Mouse (Mus musculus) forebrain, embryonic 16.5 days (tissue): Measurements from ENCODE around the gene Ubtd2. TPM values are rescaled to one million over a fixed set of nuclear protein-coding genes. Genes with fewer than 3 reads are reported as not detected.

Experiments used
- ATAC-seq: fragments of 200-750 bp; cut with Nextera tagmentation; 2 replicates; pipeline ENCODE4 v1.8.0; 2017; ENCODE audit warnings: mild to moderate bottlenecking, moderate library complexity
- H3K27ac ChIP-seq: fragments of 300-500 bp; sonication (generic); 2 replicates; pipeline ENCODE4 v1.5.1; 2014; ENCODE audit warnings: low read length, control low read depth
- H3K27me3 ChIP-seq: fragments of 300-500 bp; sonication (generic); replicated peaks from 2 replicates; pipeline ENCODE4 v1.6.1; 2014; ENCODE audit warnings: low read length; ENCODE audit not compliant: control insufficient read depth, insufficient read depth
- H3K36me3 ChIP-seq: fragments of 300-500 bp; sonication (generic); 2 replicates; pipeline ENCODE4 v1.6.1; 2014; ENCODE audit not compliant: control insufficient read depth, insufficient read depth
- H3K4me1 ChIP-seq: fragments of 300-500 bp; sonication (generic); replicated peaks from 2 replicates; pipeline ENCODE4 v1.6.1; 2014; ENCODE audit warnings: low read length; ENCODE audit not compliant: control insufficient read depth, insufficient read depth
- H3K4me2 ChIP-seq: fragments of 300-500 bp; sonication (generic); 2 replicates; pipeline ENCODE4 v1.6.1; 2014; ENCODE audit warnings: mild to moderate bottlenecking, low read length, control low read depth
- H3K4me3 ChIP-seq: fragments of 300-500 bp; sonication (generic); replicated peaks from 2 replicates; pipeline ENCODE4 v1.5.1; 2014; ENCODE audit warnings: mild to moderate bottlenecking, low read length, control low read depth
- H3K9ac ChIP-seq: fragments of 300-500 bp; sonication (generic); replicated peaks from 2 replicates; pipeline ENCODE4 v1.6.1; 2014; ENCODE audit warnings: low read depth, low read length, control low read depth
- H3K9me3 ChIP-seq: fragments of 300-500 bp; sonication (generic); 2 replicates; pipeline ENCODE4 v1.6.1; 2016; ENCODE audit warnings: low read length; ENCODE audit not compliant: control insufficient read depth
- WGBS: fragments of 180-500 bp; shearing (Covaris S2); extraction: QIAGEN DNeasy Blood & Tissue Kit; methylation state at CpG from one replicate; pipeline ENCODE4 v1.1.7; 2014; 5-methylcytosine and 5-hydroxymethylcytosine counted together
- polyA plus RNA-seq: library from polyadenylated mRNA; unstranded; fragments of >200 nt; fragmentation: Nextera tagmentation; extraction: Ambion mirVana; gene quantifications from 2 replicates; pipeline ENCODE4 v1.2.1, GENCODE M21; 2015

Gene Ubtd2
- polyA plus RNA-seq, 1 experiment from 2014 or later, result 60.2 TPM

DNA sequence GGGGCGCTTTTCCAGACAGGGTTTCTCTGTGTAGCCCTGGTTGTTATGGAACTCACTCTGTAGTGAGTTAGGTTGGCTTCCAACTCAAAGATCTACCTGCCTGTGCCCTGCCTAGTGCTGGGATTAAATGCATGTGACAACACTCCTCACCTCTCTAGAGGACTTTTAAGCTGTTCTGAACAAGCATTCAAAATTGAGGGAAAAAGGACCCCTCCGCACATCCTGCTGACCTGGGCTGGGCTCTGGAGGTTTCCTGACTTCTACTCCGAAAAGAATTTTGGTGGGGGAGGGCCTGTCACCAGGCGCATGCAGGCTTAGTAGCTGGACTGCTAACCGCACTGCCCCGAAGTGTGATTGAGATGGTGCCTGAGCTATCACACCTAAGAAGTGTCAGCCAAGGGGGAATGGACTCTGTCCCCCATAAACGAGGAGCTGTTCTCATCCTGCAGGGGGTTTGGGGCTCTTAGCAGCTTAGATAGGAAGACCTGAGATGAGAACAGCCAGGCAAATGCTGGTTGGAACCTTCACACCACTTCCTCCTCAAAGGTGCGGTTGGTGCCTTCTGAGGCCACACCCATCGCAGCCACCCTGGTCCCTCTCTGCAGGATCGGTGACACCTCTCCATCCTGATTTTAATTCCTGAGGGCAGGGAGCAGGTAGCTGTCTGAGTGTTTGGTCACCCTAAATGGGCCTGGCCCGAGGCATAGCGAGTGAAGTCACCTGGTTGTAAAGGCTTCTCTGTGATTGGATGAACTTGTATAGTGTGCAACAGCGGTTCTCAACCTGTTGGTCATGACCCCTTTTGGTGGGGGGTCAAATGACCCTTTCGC is 98.4 kb downstream of the Ubtd2 start:
- Histone ChIP-seq H3K27me3 (no peaks in the 10 kb centered on the region), H3K27ac (no peak overlapping the region), H3K4me1 (peaks cover 14% of the 10 kb centered on the region), H3K9ac (no peak overlapping the region), H3K9me3 (no peaks in the 10 kb centered on the region), H3K4me2 (no peak overlapping the region), H3K4me3 (no peak overlapping the region), H3K36me3 (no peaks in the 10 kb centered on the region)
- ATAC-seq, result no peak
- 81% methylated on average over 14 of the region's 14 CpGs for WGBS

DNA sequence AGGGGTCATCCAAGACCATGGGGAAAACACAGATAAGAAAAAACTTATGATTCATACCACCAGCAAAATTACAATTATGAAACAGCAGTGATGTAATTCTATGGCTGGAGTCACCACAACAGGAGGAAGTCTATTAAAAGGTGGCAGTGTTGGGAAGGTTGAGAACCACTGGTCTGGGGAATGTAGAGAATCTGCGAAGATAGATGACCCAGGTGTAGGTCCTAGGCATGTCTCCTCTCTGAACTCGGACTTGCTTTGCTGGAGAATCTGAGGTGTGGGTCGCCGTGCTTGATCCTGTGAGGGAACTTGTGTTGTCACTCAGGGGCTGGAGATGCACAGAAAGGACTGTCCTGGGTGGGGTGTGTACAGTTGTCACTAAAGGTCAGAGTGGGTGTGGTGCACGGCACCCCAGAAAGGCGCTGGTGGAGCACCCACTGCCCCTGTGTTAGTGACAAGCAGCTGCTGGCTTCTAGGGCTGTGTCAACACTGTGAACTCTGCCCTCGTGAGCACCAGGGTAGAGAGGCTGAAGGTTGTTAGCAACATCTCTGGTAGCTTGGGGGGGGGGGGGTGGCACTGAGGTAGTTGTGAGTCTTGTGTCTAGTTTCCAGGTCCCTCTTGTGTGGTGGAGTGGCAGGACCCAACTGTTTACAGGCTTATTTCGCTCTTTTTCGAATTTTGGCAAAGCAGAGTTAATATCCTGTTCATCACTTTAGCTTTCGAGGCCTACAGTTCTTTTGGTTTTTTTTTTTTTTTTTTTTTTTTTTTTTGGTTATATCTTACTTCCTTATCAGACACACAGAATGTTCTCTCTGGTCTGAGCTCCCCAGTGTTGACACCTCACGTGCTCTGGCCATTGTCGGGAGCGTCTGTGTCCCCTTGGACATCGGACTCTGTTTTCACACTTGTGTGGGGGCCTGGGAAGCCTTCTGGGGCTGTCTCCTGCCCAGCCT is 99.2 kb downstream of the Ubtd2 start:
- no peaks in the 10 kb centered on the region for H3K9me3 ChIP-seq
- H3K36me3 ChIP-seq, result no peaks in the 10 kb centered on the region
- no peak overlapping the region for H3K4me3 ChIP-seq
- WGBS, result 92% methylated on average over 14 of the region's 14 CpGs
- H3K9ac ChIP-seq, result no peak overlapping the region
- ATAC-seq, result no peak
- no peak overlapping the region for H3K4me2 ChIP-seq
- H3K4me1 ChIP-seq, result peaks cover 14% of the 10 kb centered on the region
- H3K27ac ChIP-seq, result no peak overlapping the region
- no peaks in the 10 kb centered on the region for H3K27me3 ChIP-seq

DNA sequence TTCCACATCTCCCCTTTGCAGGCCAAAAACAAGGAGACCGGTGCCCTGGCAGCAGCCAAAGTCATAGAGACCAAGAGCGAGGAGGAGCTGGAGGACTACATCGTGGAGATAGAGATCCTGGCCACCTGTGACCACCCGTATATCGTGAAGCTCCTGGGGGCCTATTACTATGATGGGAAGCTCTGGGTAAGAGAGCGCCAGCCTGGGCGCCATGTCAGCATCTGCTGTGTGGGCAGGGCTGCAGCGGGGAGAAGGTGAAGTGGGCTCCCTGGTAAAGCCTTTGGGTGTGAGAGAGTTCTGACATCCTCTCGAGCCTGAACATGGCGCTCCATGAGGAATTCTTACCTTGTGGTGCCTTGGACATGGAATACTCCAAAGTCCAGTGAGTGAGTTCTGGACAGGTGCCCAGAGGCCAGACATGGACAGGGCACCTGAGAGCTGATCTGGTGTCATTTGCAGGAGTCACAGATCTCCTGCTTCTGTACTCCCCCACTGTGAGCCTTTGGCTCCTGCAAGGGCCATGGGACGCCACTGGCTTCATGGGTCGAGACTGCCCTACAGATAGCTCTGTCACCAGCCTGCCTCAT is 100.0 kb downstream of the Ubtd2 start:
- Histone ChIP-seq H3K4me2 (no peak overlapping the region), H3K36me3 (no peaks in the 10 kb centered on the region), H3K27me3 (no peaks in the 10 kb centered on the region), H3K27ac (no peak overlapping the region), H3K9me3 (no peaks in the 10 kb centered on the region), H3K9ac (no peak overlapping the region), H3K4me3 (no peak overlapping the region), H3K4me1 (peaks cover 14% of the 10 kb centered on the region)
- ATAC-seq, result no peak
- WGBS, result 93% methylated on average over 12 of the region's 12 CpGs

DNA sequence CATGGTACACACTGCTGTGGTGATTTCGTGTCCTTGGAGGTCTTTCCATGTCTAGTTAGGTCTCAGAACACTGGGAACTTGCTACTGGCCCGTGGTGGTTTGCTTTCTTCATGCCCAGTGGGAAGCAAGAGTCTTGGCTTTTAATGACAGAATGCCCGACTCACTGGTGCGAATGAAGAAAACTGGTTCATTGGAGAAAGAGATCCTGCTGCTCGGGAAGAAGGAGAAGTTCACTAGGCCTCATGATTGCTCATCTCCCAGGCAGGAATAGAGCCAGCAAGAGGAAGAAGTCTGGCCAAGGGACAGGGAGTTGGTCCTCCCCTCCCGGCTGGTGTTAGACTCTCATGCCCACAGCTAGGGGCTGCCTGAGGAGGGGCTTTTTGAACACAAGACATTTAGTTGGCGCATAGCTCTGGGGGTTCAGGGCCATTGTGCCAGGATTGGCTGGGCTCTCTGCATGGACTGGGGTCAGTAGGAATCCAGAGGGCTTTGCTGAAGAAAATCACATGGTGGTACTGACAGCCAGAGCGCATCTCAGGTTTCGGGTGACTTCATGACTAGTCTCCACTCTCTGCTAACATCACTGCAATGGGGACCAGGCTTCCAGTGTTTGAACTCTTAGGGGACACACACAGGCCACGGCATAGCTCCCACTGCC is 101.3 kb downstream of the Ubtd2 start:
- Histone ChIP-seq H3K9me3 (no peaks in the 10 kb centered on the region), H3K4me1 (peaks cover 12% of the 10 kb centered on the region), H3K4me2 (no peak overlapping the region), H3K4me3 (no peak overlapping the region), H3K9ac (no peak overlapping the region), H3K27ac (no peak overlapping the region), H3K36me3 (no peaks in the 10 kb centered on the region), H3K27me3 (no peaks in the 10 kb centered on the region)
- 71% methylated on average over 10 of the region's 10 CpGs for WGBS
- no peak for ATAC-seq

DNA sequence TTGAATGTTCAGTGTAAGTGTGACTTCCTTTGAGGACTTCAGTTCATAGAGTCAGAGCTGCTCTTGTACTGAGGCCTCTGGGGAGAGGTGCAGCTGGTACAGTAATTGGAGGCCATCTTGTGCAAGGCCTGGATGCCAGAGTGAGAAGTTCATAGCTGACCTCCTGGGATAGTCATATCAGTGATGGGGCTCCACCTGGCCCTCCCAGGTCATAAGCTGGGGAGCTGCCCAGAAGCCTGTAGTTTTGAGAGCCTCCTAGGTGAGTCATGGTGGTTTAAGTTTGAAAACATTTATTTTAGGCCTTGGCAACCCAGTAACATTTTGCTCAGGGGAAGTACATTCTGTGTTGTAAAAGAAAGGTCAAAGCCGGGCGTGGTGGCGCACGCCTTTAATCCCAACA is 102.9 kb downstream of the Ubtd2 start:
- Histone ChIP-seq H3K4me3 (no peak overlapping the region), H3K4me1 (no peaks in the 10 kb centered on the region), H3K36me3 (no peaks in the 10 kb centered on the region), H3K9me3 (no peaks in the 10 kb centered on the region), H3K27me3 (no peaks in the 10 kb centered on the region), H3K9ac (no peak overlapping the region), H3K4me2 (no peak overlapping the region), H3K27ac (no peak overlapping the region)
- no peak for ATAC-seq
- 97% methylated on average over 4 of the region's 4 CpGs for WGBS

DNA sequence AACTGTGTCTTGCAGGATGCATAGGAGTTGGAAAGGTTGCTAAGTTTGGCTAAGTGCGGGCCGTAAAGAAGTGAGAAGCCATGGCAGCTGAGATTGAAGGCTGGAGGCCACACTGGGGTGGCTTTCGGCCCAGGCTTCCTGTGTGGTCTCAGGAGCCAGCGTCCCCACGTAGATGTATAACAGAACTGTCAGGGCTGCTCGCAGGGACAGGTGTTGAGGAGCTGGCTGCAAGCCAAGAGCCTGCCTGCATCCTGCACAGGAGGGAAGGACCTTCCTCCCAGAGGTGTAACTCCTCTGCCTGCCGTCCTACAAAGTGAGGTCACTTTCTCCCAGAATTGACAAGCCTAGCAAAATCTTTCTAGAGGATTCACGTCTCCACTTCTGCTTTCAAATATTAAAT is 103.5 kb downstream of the Ubtd2 start:
- no peaks in the 10 kb centered on the region for H3K4me1 ChIP-seq
- no peak overlapping the region for H3K27ac ChIP-seq
- WGBS, result 51% methylated on average over 8 of the region's 8 CpGs
- no peaks in the 10 kb centered on the region for H3K27me3 ChIP-seq
- H3K4me3 ChIP-seq, result no peak overlapping the region
- H3K36me3 ChIP-seq, result no peaks in the 10 kb centered on the region
- H3K9ac ChIP-seq, result no peak overlapping the region
- no peak overlapping the region for H3K4me2 ChIP-seq
- H3K9me3 ChIP-seq, result no peaks in the 10 kb centered on the region
- no peak for ATAC-seq

DNA sequence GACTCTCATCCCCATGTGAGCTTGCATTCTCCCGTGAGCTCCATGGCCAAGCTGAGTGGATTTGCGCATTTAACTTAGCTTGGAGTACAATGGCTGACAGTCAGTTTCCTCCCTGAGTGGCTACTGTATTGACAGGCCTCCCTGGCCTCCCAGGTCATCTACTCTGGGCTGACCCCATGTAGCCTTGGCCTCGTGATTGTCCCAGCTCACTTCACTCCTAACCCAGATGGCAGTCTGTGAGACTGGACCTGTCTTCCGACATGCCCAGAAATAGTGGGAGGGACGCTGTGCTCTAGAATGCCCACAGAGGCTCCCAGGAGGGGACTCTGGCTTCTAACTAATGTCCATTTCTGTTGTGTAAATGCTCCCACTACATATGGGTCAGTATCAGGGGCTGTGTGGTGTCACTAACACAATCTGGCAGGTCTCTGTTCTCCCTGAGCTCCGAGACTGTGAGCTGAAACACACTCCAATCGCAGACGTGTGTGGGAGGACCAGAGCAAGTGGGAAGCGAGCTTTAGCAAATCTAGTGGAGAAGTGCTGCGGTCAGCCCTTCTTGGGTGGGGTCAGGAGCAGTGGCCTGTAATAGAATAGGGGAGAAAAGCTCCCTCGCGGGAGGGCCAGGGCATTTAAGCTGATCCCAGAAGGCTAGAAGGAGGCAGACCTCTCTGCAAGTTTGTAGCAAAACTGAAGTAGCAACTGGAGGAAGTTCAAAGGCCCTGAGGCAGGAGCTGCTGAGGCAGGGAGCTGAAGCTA is 105.0 kb downstream of the Ubtd2 start:
- ATAC-seq, result no peak
- Histone ChIP-seq H3K27ac (no peak overlapping the region), H3K27me3 (no peaks in the 10 kb centered on the region), H3K9ac (no peak overlapping the region), H3K36me3 (no peaks in the 10 kb centered on the region), H3K9me3 (no peaks in the 10 kb centered on the region), H3K4me1 (no peaks in the 10 kb centered on the region), H3K4me2 (no peak overlapping the region), H3K4me3 (no peak overlapping the region)
- WGBS, result 81% methylated on average over 12 of the region's 12 CpGs

DNA sequence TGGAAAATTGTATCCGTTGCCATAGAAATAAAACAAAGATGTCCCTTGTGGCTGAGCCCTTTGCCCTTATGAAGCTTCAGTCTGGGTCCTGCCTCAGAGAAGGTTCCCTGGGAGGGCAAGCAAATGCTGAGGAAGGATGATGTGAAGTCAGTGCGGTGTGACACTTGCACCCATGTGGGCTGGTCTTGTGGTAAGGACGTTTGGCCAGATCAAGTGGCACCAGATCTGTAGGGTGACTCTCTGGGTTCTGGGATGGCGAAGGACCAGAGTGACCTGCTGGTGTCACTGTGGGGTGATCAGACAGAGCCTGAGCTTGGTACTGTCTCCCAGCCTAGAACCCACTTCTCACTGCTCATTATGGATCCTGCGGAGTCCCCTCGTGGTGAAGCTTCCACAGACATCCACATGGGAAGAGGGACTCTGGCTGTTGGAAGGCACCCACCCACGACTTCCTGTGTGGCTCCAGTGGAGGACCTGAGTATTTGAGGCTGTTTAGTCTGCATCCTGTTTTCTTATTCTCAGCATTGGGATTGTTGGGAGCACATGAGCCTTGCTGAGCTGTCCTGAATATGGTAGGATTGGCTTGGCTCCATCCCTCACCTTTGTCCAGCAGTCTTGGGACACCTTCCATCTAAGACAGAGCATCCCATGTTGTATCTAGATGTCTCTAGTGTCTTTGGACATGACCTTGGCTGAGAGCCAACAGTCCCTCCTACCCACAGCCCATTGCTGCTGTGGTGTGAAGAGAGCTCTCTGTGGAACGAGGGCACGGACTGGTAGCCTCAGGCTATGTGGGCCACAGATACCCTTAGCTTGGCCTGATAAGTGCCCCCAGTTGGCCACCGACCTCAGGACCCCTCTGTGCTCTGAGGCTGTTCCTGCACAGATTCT is 106.5 kb downstream of the Ubtd2 start:
- H3K36me3 ChIP-seq, result no peaks in the 10 kb centered on the region
- H3K9ac ChIP-seq, result no peak overlapping the region
- no peak overlapping the region for H3K27ac ChIP-seq
- H3K9me3 ChIP-seq, result no peaks in the 10 kb centered on the region
- WGBS, result 67% methylated on average over 10 of the region's 10 CpGs
- H3K27me3 ChIP-seq, result no peaks in the 10 kb centered on the region
- H3K4me1 ChIP-seq, result no peaks in the 10 kb centered on the region
- no peak overlapping the region for H3K4me3 ChIP-seq
- no peak overlapping the region for H3K4me2 ChIP-seq
- ATAC-seq, result no peak
